In the genomic region with DNA sequence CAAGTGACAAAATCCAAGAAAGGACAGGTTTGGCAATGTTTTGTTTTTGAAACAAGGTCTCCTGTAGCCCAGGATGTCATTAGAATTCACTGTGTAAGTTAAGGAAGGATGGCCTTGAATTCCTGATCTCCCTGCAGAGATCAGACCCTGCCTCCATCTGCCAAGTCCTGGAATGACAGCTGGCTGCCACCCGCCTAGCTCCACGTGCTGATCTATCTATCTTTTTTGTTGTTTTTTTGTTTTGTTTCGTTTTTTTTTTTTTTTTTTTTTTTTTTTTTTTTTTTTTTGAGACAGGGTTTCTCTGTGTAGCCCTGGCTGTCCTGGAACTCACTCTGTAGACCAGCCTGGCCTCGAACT, we compare ENCODE assay signal across 1 mouse cellular context.
TF ChIP-seq lines count a peak whose summit lies in the region.

No protein-coding gene starts in this region.

TF ChIP-seq in ES-E14, 5 proteins besides CTCF, POLR2A, EP300 and RAD21:
- TF ChIP-seq ZNF384 (IDR thresholded peaks at IDR 0.05; ENCODE audit: low read depth, low read length), result peak; percentile 49; the same call in 1 of the 2 replicates
TF ChIP-seq in ES-E14: peak in this region for 1; not testable (repeated sequence) for 4.
